Mouse (Mus musculus) kidney, adult 18-20 months (tissue): ENCODE measurements at regions not wholly inside any gene's neighbourhood (a gene's known extent, or its start where the extent isn't known, plus 50 kb on each side); places are given as distances from the start of the nearest gene placed in this dataset.
"Not testable (repeated sequence)": the region's sequence is repeated elsewhere in the genome, so short reads cannot be mapped to it uniquely, and the experiment has no call there.

ENCODE experiments used
- DNase-seq: peaks from one replicate; pipeline ENCODE4 v3.0.0; 2021

GRCm38 (mm10) chr2:17946047-17946446 lies 50.7 kb downstream of the H2al2a start:
- DNase-seq: no peak

- no peak for DNase-seq
Observed at GRCm38 (mm10) chr2:17945369-17945915, 51.3 kb downstream of the H2al2a start.

GRCm38 (mm10) chr2:17943506-17943905 lies 53.3 kb downstream of the H2al2a start:
- no peak for DNase-seq

GRCm38 (mm10) chr2:17942528-17943387 lies 54.0 kb downstream of the H2al2a start:
- DNase-seq: peak; percentile 18

GRCm38 (mm10) chr2:17941921-17942320 lies 54.8 kb downstream of the H2al2a start:
- no peak for DNase-seq

- not testable (repeated sequence) for DNase-seq
Observed at GRCm38 (mm10) chr2:17939857-17940848, 56.6 kb downstream of the H2al2a start.

GRCm38 (mm10) chr2:17939183-17939856 lies 57.4 kb downstream of the H2al2a start:
- no peak for DNase-seq

- DNase-seq: no peak
Observed at GRCm38 (mm10) chr2:17936527-17937139, 60.1 kb downstream of the H2al2a start.

- DNase-seq: no peak
Observed at GRCm38 (mm10) chr2:17935916-17936315, 60.8 kb downstream of the H2al2a start.

GRCm38 (mm10) chr2:17935466-17935865 lies 61.3 kb downstream of the H2al2a start:
- DNase-seq: no peak

- no peak for DNase-seq
Observed at GRCm38 (mm10) chr2:17934610-17935009, 62.1 kb downstream of the H2al2a start.

- no peak for DNase-seq
Observed at GRCm38 (mm10) chr2:17932932-17933790, 63.6 kb downstream of the H2al2a start.

- no peak for DNase-seq
Observed at GRCm38 (mm10) chr2:17932426-17932931, 64.3 kb downstream of the H2al2a start.

- no peak for DNase-seq
Observed at GRCm38 (mm10) chr2:17931881-17932280, 64.9 kb downstream of the H2al2a start.

- DNase-seq: no peak
Observed at GRCm38 (mm10) chr2:17918861-17919648, 77.7 kb downstream of the H2al2a start.

GRCm38 (mm10) chr2:17917238-17917946 lies 79.4 kb downstream of the H2al2a start:
- DNase-seq: no peak

GRCm38 (mm10) chr2:17902616-17903015 lies 94.1 kb downstream of the H2al2a start:
- no peak for DNase-seq

GRCm38 (mm10) chr2:17900202-17900601 lies 96.6 kb downstream of the H2al2a start:
- no peak for DNase-seq

- DNase-seq: no peak
Observed at GRCm38 (mm10) chr2:17898780-17899179, 98.0 kb downstream of the H2al2a start.
